Mouse (Mus musculus): ENCODE data around the gene Sigmar1. TPM values are rescaled to one million over a fixed set of nuclear protein-coding genes. Genes with fewer than 3 reads are reported as not detected.
A peak's percentile ranks its signal among the peaks of the same experiment; 100 is the strongest.

Gene Sigmar1
- total and polyA plus RNA-seq, 2 experiments from 2014 or later = 28.4 to 39.7 TPM

DNA sequence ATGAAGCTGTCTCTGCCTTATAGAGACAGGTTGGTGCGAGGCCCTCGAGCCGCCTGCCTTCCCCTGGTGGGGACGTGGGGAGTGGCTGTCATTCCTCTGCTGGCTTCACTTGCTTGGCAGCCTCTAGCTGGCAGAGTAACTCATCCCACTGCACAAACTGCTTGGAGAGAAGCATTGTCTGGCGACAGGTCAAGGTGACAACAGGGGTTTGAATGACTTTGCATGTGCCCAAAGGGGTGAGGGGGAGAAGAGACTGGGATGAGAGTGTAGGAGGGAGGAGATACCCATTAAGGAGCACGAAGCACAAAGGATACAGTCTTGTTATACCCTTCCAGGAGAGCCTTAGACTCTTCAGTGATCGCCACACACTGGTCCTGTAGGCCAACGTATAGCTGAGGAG, 40.9 kb downstream of the Sigmar1 start:
- Histone ChIP-seq H3K4me1 (ENCODE audit: insufficient read depth) (peaks cover 11% of the 10 kb centered on the region), H3K36me3 (ENCODE audit: insufficient read depth) (peaks cover 36% of the 10 kb centered on the region), H3K4me3 (ENCODE audit: low read depth, low read length) (no peak overlapping the region), H3K4me2 (ENCODE audit: low read depth) (no peak overlapping the region), H3K9me3 (ENCODE audit: low read length) (no peaks in the 10 kb centered on the region), H3K9ac (no peak overlapping the region), H3K27me3 (ENCODE audit: insufficient read depth, low read length) (no peaks in the 10 kb centered on the region), H3K27ac (ENCODE audit: low read depth, low read length) (no peak overlapping the region; the same call in 1 of the 2 replicates)
- TF ChIP-seq CTCF (IDR thresholded peaks at IDR 0.05; ENCODE audit: low read depth) = no peak
- 74% methylated on average over 8 of the region's 8 CpGs for WGBS
- ATAC-seq (no peak), DNase-seq (no peak)

DNA sequence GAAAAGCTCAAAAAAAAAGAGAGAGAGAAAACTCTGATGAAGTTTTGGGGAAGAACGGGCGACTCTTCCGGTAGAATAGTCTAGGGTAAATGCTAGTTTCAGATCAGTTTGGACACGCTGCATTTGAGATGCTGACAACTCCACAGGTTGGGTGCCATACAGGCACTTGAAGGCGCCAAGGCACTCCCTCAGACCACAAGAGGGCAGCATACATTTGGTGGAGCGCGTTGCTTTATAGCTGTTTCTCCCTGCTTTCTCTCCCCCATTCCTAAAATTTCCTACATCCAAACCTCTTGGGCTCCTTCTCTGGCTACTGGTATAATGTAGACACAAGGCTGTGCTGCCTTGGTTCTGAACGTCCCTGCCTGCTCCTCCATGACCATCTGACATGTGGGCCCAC, 41.7 kb downstream of the Sigmar1 start:
- H3K9me3 ChIP-seq (ENCODE audit: low read length) = no peaks in the 10 kb centered on the region
- DNase-seq (peak; percentile 88), ATAC-seq (peak; percentile 61)
- H3K27me3 ChIP-seq (ENCODE audit: insufficient read depth, low read length) = no peaks in the 10 kb centered on the region
- TF ChIP-seq CTCF (IDR thresholded peaks at IDR 0.05; ENCODE audit: low read depth) = peak; percentile 91
- peak overlapping the region; percentile 91 for H3K4me2 ChIP-seq (ENCODE audit: low read depth)
- peak overlapping the region; percentile 57; the same call in 1 of the 2 replicates for H3K4me3 ChIP-seq (ENCODE audit: low read depth, low read length)
- WGBS = 10% methylated on average over 8 of the region's 8 CpGs
- no peak overlapping the region for H3K9ac ChIP-seq
- H3K27ac ChIP-seq (ENCODE audit: low read depth, low read length) = no peak overlapping the region; the same call in 1 of the 2 replicates
- peaks cover 30% of the 10 kb centered on the region for H3K36me3 ChIP-seq (ENCODE audit: insufficient read depth)
- H3K4me1 ChIP-seq (ENCODE audit: insufficient read depth) = peaks cover 11% of the 10 kb centered on the region

DNA sequence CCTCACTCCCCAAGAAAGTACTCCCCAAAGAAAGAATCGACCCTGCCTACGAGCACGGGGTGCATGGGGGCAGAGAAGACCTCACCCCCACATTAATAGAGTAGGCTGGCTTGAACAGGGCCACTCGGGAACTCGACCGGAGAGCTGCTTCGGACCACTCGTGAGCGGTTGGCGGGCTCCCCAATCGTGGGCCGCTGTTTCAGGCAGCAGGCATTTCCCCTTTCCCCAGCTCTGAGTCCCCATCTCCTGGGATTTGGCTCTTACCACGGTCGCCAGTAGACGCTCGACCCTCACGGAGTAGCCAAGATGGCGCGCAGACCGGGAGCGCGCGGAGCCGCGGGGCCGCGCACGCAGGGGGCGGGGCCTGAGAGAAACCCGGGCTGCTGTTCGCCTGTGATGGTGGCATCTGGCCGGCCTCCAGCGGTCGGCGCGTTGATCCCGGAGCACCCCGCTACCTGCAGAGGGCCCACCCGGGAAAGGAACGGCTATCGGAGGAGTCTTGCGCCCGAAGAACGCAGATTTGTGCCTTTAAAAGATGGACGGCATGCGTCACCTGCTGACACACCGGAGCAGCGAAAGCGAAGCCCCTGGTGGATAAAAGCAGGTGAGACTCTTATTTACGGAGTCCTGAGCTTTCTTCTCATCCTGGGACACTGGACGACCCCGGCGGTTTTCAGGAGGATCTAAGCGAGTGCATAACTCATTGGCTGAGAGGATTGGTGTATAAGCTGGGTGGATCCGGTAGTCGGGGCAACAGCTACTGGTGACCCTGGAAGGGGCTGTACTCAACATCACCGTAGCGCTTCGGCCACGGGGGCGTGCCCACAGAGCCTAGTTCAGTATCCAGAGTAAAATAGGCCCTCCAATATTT, 42.5 kb downstream of the Sigmar1 start, which contains the start of gene Rpp25l:
Gene Rpp25l (minus strand): TSS at position 338 of the 871 bp plus-strand sequence.
- H3K4me1 ChIP-seq (ENCODE audit: insufficient read depth) = peaks cover 11% of the 10 kb centered on the region
- peak within 1 kb of the TSS; percentile 91 for H3K4me2 ChIP-seq (ENCODE audit: low read depth)
- under 1% methylated on average over 61 of the region's 61 CpGs for WGBS
- H3K36me3 ChIP-seq (ENCODE audit: insufficient read depth) = peaks cover 22% of the 10 kb centered on the region
- no peaks in the 10 kb centered on the region for H3K9me3 ChIP-seq (ENCODE audit: low read length)
- ATAC-seq = peak; percentile 73
- peak within 1 kb of the TSS; percentile 82 for H3K27ac ChIP-seq (ENCODE audit: low read depth, low read length)
- peak within 1 kb of the TSS; percentile 77 for H3K9ac ChIP-seq
- peak within 1 kb of the TSS; percentile 57 for H3K4me3 ChIP-seq (ENCODE audit: low read depth, low read length)
- peak; percentile 44 for TF ChIP-seq CTCF (IDR thresholded peaks at IDR 0.05; ENCODE audit: low read depth)
- no peaks in the 10 kb centered on the region for H3K27me3 ChIP-seq (ENCODE audit: insufficient read depth, low read length)
- DNase-seq = peak; percentile 90

DNA sequence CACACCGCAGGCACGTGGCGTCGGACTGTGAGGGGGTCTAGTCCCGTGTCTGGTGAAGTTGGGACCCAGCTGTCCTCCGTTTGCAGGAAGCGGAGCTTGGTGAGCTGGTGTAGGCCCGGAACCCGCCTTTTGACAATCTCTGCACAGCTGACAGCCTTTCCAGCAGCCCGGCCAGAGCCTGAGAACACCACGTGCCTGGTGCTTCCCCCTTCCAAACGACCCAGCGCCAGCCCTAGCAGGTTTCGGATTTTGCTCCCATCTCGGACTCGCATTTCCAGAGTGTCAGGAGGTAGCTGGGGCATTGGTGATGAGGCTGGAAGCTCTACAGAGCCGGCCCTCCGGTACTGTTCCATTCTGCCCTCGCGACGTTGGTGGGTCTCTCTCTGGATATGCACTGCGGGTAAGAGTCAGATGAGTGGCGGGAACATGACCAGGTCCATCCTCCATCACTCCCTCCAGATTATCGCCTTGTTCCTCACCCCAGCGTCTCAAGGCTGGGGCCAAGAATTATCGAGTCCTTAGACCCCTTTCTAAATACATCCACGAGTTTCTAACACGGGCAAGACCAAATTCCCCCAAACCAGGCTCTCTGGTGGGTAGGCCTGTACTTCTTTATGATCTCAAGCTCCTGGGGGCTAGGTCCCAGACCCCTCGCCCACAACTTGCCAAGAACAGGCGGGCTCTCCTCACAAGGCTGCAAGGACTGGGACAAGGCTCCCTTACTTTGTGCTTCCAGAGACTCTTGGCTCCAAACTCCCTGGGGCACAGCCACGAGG, 43.3 kb downstream of the Sigmar1 start:
- no peak for DNase-seq

DNA sequence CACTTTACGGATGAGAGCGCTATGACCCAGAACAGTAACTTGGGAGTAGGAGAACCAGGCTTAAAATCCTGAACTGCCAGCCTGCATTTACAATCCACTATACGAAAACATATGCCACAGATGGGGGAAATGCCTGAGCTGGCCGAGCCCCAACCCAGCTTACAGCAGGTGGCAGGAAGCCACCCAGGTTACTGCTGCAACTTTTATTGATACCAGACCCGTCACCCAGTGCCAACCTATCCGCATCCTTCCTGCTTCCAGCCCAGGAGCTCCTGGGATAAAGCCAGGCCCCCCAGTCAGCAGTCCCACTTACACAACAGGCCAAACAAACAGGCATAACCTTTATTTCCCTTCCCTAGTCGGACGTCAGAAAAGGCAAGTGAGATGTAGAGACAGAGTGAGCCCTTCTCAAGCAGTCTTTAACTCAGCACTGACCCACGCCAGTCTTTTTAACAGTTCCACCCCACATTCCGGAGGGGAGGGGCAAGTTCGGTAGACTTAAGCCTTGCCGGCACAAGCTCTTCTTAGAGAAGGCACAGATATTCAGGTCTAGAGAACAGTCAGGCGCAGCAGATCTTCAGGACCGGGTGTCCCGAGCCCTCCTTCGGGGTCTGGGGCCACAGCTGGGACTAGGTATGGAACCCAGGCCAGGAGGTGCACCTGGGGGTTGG, 44.1 kb downstream of the Sigmar1 start:
- Histone ChIP-seq H3K4me1 (ENCODE audit: insufficient read depth) (peaks cover 22% of the 10 kb centered on the region), H3K4me3 (ENCODE audit: low read depth, low read length) (peak overlapping the region; percentile 57), H3K9me3 (ENCODE audit: low read length) (no peaks in the 10 kb centered on the region), H3K9ac (peak overlapping the region; percentile 77), H3K27ac (ENCODE audit: low read depth, low read length) (no peak overlapping the region), H3K4me2 (ENCODE audit: low read depth) (peak overlapping the region; percentile 91), H3K36me3 (ENCODE audit: insufficient read depth) (peaks cover 6% of the 10 kb centered on the region; the same call in 1 of the 2 replicates), H3K27me3 (ENCODE audit: insufficient read depth, low read length) (no peaks in the 10 kb centered on the region)
- DNase-seq (no peak), ATAC-seq (no peak)
- 53% methylated on average over 16 of the region's 16 CpGs for WGBS
- no peak for TF ChIP-seq CTCF (IDR thresholded peaks at IDR 0.05; ENCODE audit: low read depth)

More for the DNA sequence above, 43.3 kb downstream of the Sigmar1 start:
- TF ChIP-seq CTCF (IDR thresholded peaks at IDR 0.05; ENCODE audit: low read depth) = no peak
- H3K9me3 ChIP-seq (ENCODE audit: low read length) = no peaks in the 10 kb centered on the region
- peak overlapping the region; percentile 57 for H3K4me3 ChIP-seq (ENCODE audit: low read depth, low read length)
- peak; percentile 14; the same call in 1 of the 2 replicates for ATAC-seq
- peaks cover 14% of the 10 kb centered on the region for H3K4me1 ChIP-seq (ENCODE audit: insufficient read depth)
- H3K27ac ChIP-seq (ENCODE audit: low read depth, low read length) = peak overlapping the region; percentile 82
- H3K4me2 ChIP-seq (ENCODE audit: low read depth) = peak overlapping the region; percentile 91
- 33% methylated on average over 31 of the region's 31 CpGs for WGBS
- H3K9ac ChIP-seq = peak overlapping the region; percentile 77
- H3K36me3 ChIP-seq (ENCODE audit: insufficient read depth) = peaks cover 13% of the 10 kb centered on the region; the same call in 1 of the 2 replicates
- no peaks in the 10 kb centered on the region for H3K27me3 ChIP-seq (ENCODE audit: insufficient read depth, low read length)

DNA sequence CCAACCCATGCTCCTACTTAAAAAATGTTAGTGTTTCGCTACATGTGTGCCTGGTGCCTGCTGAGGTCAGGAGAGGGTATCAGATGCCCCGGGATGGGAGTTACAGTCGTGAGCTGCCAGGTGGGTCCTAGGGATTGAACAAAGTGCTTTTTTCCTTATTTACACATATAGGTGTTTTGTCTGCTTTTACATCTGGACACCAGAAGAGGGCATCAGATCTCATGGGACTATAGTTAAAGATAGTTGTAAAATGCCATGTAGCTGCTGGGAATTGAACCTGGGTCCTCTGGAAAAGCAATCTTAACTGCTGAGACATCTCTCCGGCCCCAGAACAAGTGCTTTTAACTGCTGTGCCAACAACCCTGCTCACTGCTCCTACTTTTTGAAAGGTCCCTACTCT, 45.7 kb downstream of the Sigmar1 start:
- H3K27ac ChIP-seq (ENCODE audit: low read depth, low read length) = no peak overlapping the region
- H3K4me1 ChIP-seq (ENCODE audit: insufficient read depth) = peaks cover 22% of the 10 kb centered on the region
- DNase-seq = no peak
- H3K4me2 ChIP-seq (ENCODE audit: low read depth) = no peak overlapping the region
- H3K36me3 ChIP-seq (ENCODE audit: insufficient read depth) = no peaks in the 10 kb centered on the region
- no peaks in the 10 kb centered on the region for H3K27me3 ChIP-seq (ENCODE audit: insufficient read depth, low read length)
- H3K4me3 ChIP-seq (ENCODE audit: low read depth, low read length) = no peak overlapping the region
- 71% methylated on average over 4 of the region's 4 CpGs for WGBS
- peak; percentile 39; the same call in 1 of the 2 replicates for TF ChIP-seq CTCF (IDR thresholded peaks at IDR 0.05; ENCODE audit: low read depth)
- H3K9me3 ChIP-seq (ENCODE audit: low read length) = no peaks in the 10 kb centered on the region
- no peak overlapping the region for H3K9ac ChIP-seq
- ATAC-seq = no peak
